Mouse (Mus musculus) urinary bladder, postnatal 36 days (tissue): ENCODE results near the gene Vps9d1.
"Not testable (repeated sequence)": the region's sequence is repeated elsewhere in the genome, so short reads cannot be mapped to it uniquely, and the experiment has no call there.

ENCODE experiments used
- DNase-seq, 2 experiments: peaks; one replicate each; pipeline ENCODE4 v3.0.0; 2022; ENCODE audit warnings: low spot score in 2 of 2, mixed read lengths in 1 of 2

The Vps9d1 gene

GRCm38 (mm10) chr8:123253451-123254098, 573 bp downstream of the Vps9d1 start:
- DNase-seq: no peak

GRCm38 (mm10) chr8:123252925-123253324, 1.2 kb downstream of the Vps9d1 start:
- no peak for DNase-seq

- DNase-seq: no peak
Measured at GRCm38 (mm10) chr8:123250940-123251339, 3.2 kb downstream of the Vps9d1 start.

- DNase-seq: no peak
Measured at GRCm38 (mm10) chr8:123248596-123248995, 5.6 kb downstream of the Vps9d1 start.

GRCm38 (mm10) chr8:123247748-123248147, 6.4 kb downstream of the Vps9d1 start:
- DNase-seq: no peak

GRCm38 (mm10) chr8:123245543-123245942, 8.6 kb downstream of the Vps9d1 start:
- no peak for DNase-seq

GRCm38 (mm10) chr8:123244382-123244781, 9.8 kb downstream of the Vps9d1 start:
- no peak for DNase-seq

- DNase-seq: no peak
Measured at GRCm38 (mm10) chr8:123243053-123243452, 11.1 kb downstream of the Vps9d1 start.

- no peak for DNase-seq
Measured at GRCm38 (mm10) chr8:123242107-123242923, 11.8 kb downstream of the Vps9d1 start.

- DNase-seq: no peak
Measured at GRCm38 (mm10) chr8:123239398-123239797, 14.8 kb downstream of the Vps9d1 start.

GRCm38 (mm10) chr8:123235520-123236497, 18.3 kb downstream of the Vps9d1 start, which contains the start of gene Spata2l:
Spata2l (minus strand) TSS chr8:123236233.
- DNase-seq: peak; percentile 84 to 89

GRCm38 (mm10) chr8:123234918-123235519, 19.1 kb downstream of the Vps9d1 start:
- no peak for DNase-seq

GRCm38 (mm10) chr8:123233760-123234159, 20.4 kb downstream of the Vps9d1 start:
- DNase-seq: no peak

GRCm38 (mm10) chr8:123233300-123233699, 20.8 kb downstream of the Vps9d1 start:
- DNase-seq: no peak

- no peak for DNase-seq
Measured at GRCm38 (mm10) chr8:123232553-123232952, 21.6 kb downstream of the Vps9d1 start.

- DNase-seq: no peak
Measured at GRCm38 (mm10) chr8:123231742-123232141, 22.4 kb downstream of the Vps9d1 start.

GRCm38 (mm10) chr8:123230326-123230725, 23.8 kb downstream of the Vps9d1 start:
- not testable (repeated sequence) for DNase-seq

- DNase-seq: no peak
Measured at GRCm38 (mm10) chr8:123228416-123228815, 25.7 kb downstream of the Vps9d1 start.

GRCm38 (mm10) chr8:123224278-123225266, 29.6 kb downstream of the Vps9d1 start, which contains the start of gene Cdk10:
Cdk10 (plus strand) TSS chr8:123224842.
- peak; percentile 91 to 95 for DNase-seq

- DNase-seq: no peak
Measured at GRCm38 (mm10) chr8:123220917-123221316, 33.2 kb downstream of the Vps9d1 start.
